Mouse (Mus musculus) CH12.LX (cell line): ENCODE data around the gene Spdye4c. TPM values are rescaled to one million over a fixed set of nuclear protein-coding genes. Genes with fewer than 3 reads are reported as not detected.

ENCODE experiments used
- DNase-seq: peaks from one replicate; pipeline ENCODE4 v3.0.0-alpha.2; 2013; ENCODE audit errors: extremely low read depth
- H3K27ac ChIP-seq: 2 replicates; pipeline ENCODE4 v1.5.1; 2012; ENCODE audit warnings: low read depth, mild to moderate bottlenecking, control low read depth, moderate library complexity; ENCODE audit not compliant: insufficient read depth
- H3K27me3 ChIP-seq: replicated peaks from 2 replicates; pipeline ENCODE3; 2012; ENCODE audit warnings: inconsistent platforms
- H3K36me3 ChIP-seq, 2 experiments: replicated peaks in 1 of 2; 2 replicates each; pipeline versions ENCODE3 to v1.6.1; 2012; ENCODE audit warnings: inconsistent platforms in 1 of 2, low read length in 1 of 2, mild to moderate bottlenecking in 1 of 2, mixed read lengths in 1 of 2, moderate library complexity in 1 of 2; ENCODE audit not compliant: control insufficient read depth in 1 of 2, insufficient read depth in 1 of 2
- H3K4me1 ChIP-seq, 2 experiments: 2 replicates each; pipeline ENCODE4 v1.6.1; 2012; ENCODE audit warnings: inconsistent platforms in 1 of 2, moderate library complexity in 1 of 2; ENCODE audit not compliant: insufficient read depth in 2 of 2, control insufficient read depth in 1 of 2
- H3K4me2 ChIP-seq: 2 replicates; pipeline ENCODE4 v1.6.1; 2012; ENCODE audit warnings: low read depth, mild to moderate bottlenecking, control low read depth; ENCODE audit not compliant: poor library complexity, insufficient read depth, severe bottlenecking
- H3K4me3 ChIP-seq, 3 experiments: fragments of 150-350 bp in 1 of 3; sonication (generic) in 1 of 3; replicated peaks in 1 of 3; 2 replicates each; pipeline versions ENCODE3 to v1.5.1; 2011 to 2012; ENCODE audit warnings: low read depth in 2 of 3, low read length in 2 of 3, mild to moderate bottlenecking in 2 of 3, moderate library complexity in 2 of 3, control low read depth in 1 of 3, improper control_type of control experiment in 1 of 3, inconsistent platforms in 1 of 3, mixed read lengths in 1 of 3; ENCODE audit not compliant: poor library complexity in 1 of 3
- H3K79me2 ChIP-seq: replicated peaks from 2 replicates; pipeline ENCODE4 v1.6.1; 2012; ENCODE audit warnings: mild to moderate bottlenecking, moderate library complexity; ENCODE audit not compliant: control insufficient read depth, poor library complexity, insufficient read depth, severe bottlenecking; ENCODE audit errors: extremely low read depth
- H3K9ac ChIP-seq: 2 replicates; pipeline ENCODE4 v1.6.1; 2012; ENCODE audit warnings: low read depth, mild to moderate bottlenecking, control low read depth, moderate library complexity; ENCODE audit not compliant: insufficient read depth
- H3K9me3 ChIP-seq: replicated peaks from 2 replicates; pipeline ENCODE3; 2012; ENCODE audit warnings: low read length, inconsistent platforms, mixed read lengths
- CHD2 ChIP-seq: IDR thresholded peaks from 2 replicates; pipeline ENCODE4 v1.6.1; 2011; ENCODE audit warnings: low read length, improper control_type of control experiment
- CTCF ChIP-seq, 2 experiments: IDR thresholded peaks in 1 of 2; conservative IDR thresholded peaks in 1 of 2; 2 replicates each; pipeline ENCODE4 v1.5.1; 2011 to 2012; ENCODE audit warnings: low read depth in 2 of 2, low read length in 2 of 2, improper control_type of control experiment in 1 of 2, inconsistent platforms in 1 of 2, mild to moderate bottlenecking in 1 of 2, moderate library complexity in 1 of 2
- ELF1 ChIP-seq: IDR thresholded peaks from 2 replicates; pipeline ENCODE4 v1.6.1; 2014; ENCODE audit warnings: low read depth, mild to moderate bottlenecking, inconsistent platforms, low read length, improper control_type of control experiment
- ETS1 ChIP-seq: conservative IDR thresholded peaks from 2 replicates; pipeline ENCODE4 v1.6.1; 2012; ENCODE audit warnings: low read depth, mild to moderate bottlenecking, inconsistent platforms, low read length, improper control_type of control experiment, moderate library complexity
- GABPA ChIP-seq: IDR thresholded peaks from 2 replicates; pipeline ENCODE4 v1.6.1; 2012; ENCODE audit warnings: low read depth, low read length, improper control_type of control experiment, inconsistent platforms; ENCODE audit not compliant: insufficient replicate concordance
- HCFC1 ChIP-seq: IDR thresholded peaks from 2 replicates; pipeline ENCODE4 v1.6.1; 2012; ENCODE audit warnings: low read depth, mild to moderate bottlenecking, inconsistent platforms, low read length, improper control_type of control experiment
- JUN ChIP-seq: IDR thresholded peaks from 2 replicates; pipeline ENCODE4 v1.6.1; 2011; ENCODE audit warnings: low read depth, mild to moderate bottlenecking, low read length, improper control_type of control experiment, moderate library complexity; ENCODE audit not compliant: insufficient read depth
- JUND ChIP-seq: conservative IDR thresholded peaks from 2 replicates; pipeline ENCODE4 v1.6.1; 2011; ENCODE audit warnings: low read depth, low read length, improper control_type of control experiment
- KAT2A ChIP-seq: IDR thresholded peaks from 2 replicates; pipeline ENCODE4 v1.6.1; 2012; ENCODE audit warnings: low read length, improper control_type of control experiment, inconsistent platforms; ENCODE audit not compliant: insufficient replicate concordance
- MAX ChIP-seq: IDR thresholded peaks from 2 replicates; pipeline ENCODE4 v1.6.1; 2011; ENCODE audit warnings: low read length, improper control_type of control experiment
- MAZ ChIP-seq: IDR thresholded peaks from 2 replicates; pipeline ENCODE4 v1.6.1; 2012; ENCODE audit warnings: low read depth, mild to moderate bottlenecking, inconsistent platforms, low read length, improper control_type of control experiment, moderate library complexity
- MEF2A ChIP-seq: IDR thresholded peaks from 2 replicates; pipeline ENCODE4 v1.6.1; 2014; ENCODE audit warnings: low read depth, mild to moderate bottlenecking, inconsistent platforms, low read length, improper control_type of control experiment, borderline replicate concordance
- MXI1 ChIP-seq: IDR thresholded peaks from 2 replicates; pipeline ENCODE4 v1.6.1; 2011; ENCODE audit warnings: mild to moderate bottlenecking, low read depth, low read length, improper control_type of control experiment
- MYC ChIP-seq: IDR thresholded peaks from 2 replicates; pipeline ENCODE4 v1.6.1; 2011; ENCODE audit warnings: low read depth, mild to moderate bottlenecking, improper control_type of control experiment, low read length
- NELFE ChIP-seq: IDR thresholded peaks from 2 replicates; pipeline ENCODE4 v1.6.1; 2011; ENCODE audit warnings: low read depth, low read length, improper control_type of control experiment
- NRF1 ChIP-seq: IDR thresholded peaks from 2 replicates; pipeline ENCODE4 v1.6.1; 2014; ENCODE audit warnings: low read depth, mild to moderate bottlenecking, inconsistent platforms, low read length, improper control_type of control experiment, moderate library complexity
- POLR2A ChIP-seq: IDR thresholded peaks from 2 replicates; pipeline ENCODE4 v1.6.1; 2011; ENCODE audit warnings: low read depth, mild to moderate bottlenecking, improper control_type of control experiment, low read length
- POLR2AphosphoS2 ChIP-seq: IDR thresholded peaks from 2 replicates; pipeline ENCODE4 v1.6.1; 2011; ENCODE audit warnings: low read depth, low read length, improper control_type of control experiment
- RCOR1 ChIP-seq: conservative IDR thresholded peaks from 2 replicates; pipeline ENCODE4 v1.6.1; 2012; ENCODE audit warnings: low read depth, mild to moderate bottlenecking, inconsistent platforms, low read length, improper control_type of control experiment
- SIN3A ChIP-seq: IDR thresholded peaks from 2 replicates; pipeline ENCODE4 v1.6.1; 2012; ENCODE audit warnings: low read length, improper control_type of control experiment, inconsistent platforms
- SMC3 ChIP-seq: IDR thresholded peaks from 2 replicates; pipeline ENCODE4 v1.6.1; 2011; ENCODE audit warnings: low read depth, low read length, improper control_type of control experiment
- TBP ChIP-seq: conservative IDR thresholded peaks from 2 replicates; pipeline ENCODE4 v1.6.1; 2011; ENCODE audit warnings: low read depth, low read length, improper control_type of control experiment
- UBTF ChIP-seq: IDR thresholded peaks from 2 replicates; pipeline ENCODE4 v1.6.1; 2012; ENCODE audit warnings: low read depth, mild to moderate bottlenecking, inconsistent platforms, low read length, improper control_type of control experiment, moderate library complexity
- USF1 ChIP-seq: IDR thresholded peaks from 2 replicates; pipeline ENCODE4 v1.6.1; 2014; ENCODE audit warnings: low read depth, mild to moderate bottlenecking, inconsistent platforms, low read length, improper control_type of control experiment
- USF2 ChIP-seq: conservative IDR thresholded peaks from 2 replicates; pipeline ENCODE4 v1.6.1; 2011; ENCODE audit warnings: low read depth, low read length, improper control_type of control experiment
- ZMIZ1 ChIP-seq: IDR thresholded peaks from 2 replicates; pipeline ENCODE4 v1.6.1; 2012; ENCODE audit warnings: low read depth, mild to moderate bottlenecking, inconsistent platforms, low read length, improper control_type of control experiment
- ZNF384 ChIP-seq: IDR thresholded peaks from 2 replicates; pipeline ENCODE4 v1.6.1; 2012; ENCODE audit warnings: low read depth, low read length, improper control_type of control experiment, inconsistent platforms
- dilution Hi-C: fragments of 300-500 bp; cut with MboI; formaldehyde crosslinking; loops from 2 replicates; pipeline ENCODE4 v1.14.3; 2020; ENCODE audit warnings: low sequenced_read_pairs; ENCODE audit not compliant: extremely low pct_unique_long_range_greater_than_20kb, extremely low pct_ligation_motif_present
- in situ Hi-C: fragments of 300-500 bp; cut with MboI; formaldehyde crosslinking; loops from 3 replicates; pipeline ENCODE4 v1.14.3; 2019; ENCODE audit warnings: low sequenced_read_pairs, low pct_ligation_motif_present, low pct_unique_long_range_greater_than_20kb, mixed read lengths
- polyA plus RNA-seq: library from polyadenylated mRNA; unstranded; fragments of >175 nt; gene quantifications from 2 replicates; pipeline ENCODE4 v1.2.1, GENCODE M21; 2012; ENCODE audit warnings: low read depth; ENCODE audit not compliant: insufficient read length
- total RNA-seq, 2 experiments: library from RNA; depleted of rRNA; stranded (reverse); fragments of 300-350 nt in 1 of 2; fragments of >200 nt in 1 of 2; gene quantifications; 2 replicates each; pipeline ENCODE4 v1.2.3; 2012 to 2014

Spdye4c gene
- total and polyA plus RNA-seq, 3 experiments: not detected

- TF ChIP-seq MEF2A (peak; percentile 96), GABPA (no peak), USF2 (no peak), UBTF (no peak; the same call in 1 of the 2 replicates), HCFC1 (0 out of 2 replicates have a peak, but pooled peaks have one; percentile 4), MYC (0 out of 2 replicates have a peak, but pooled peaks have one; percentile 18), TBP (peak; percentile 72), CTCF (conservative IDR thresholded peaks at IDR 0.05 in 1 of 2, IDR thresholded peaks at IDR 0.05 in 1 of 2; ENCODE audit: low read depth in 2 of 2, low read length in 2 of 2) (peak; percentile 72 to 80), JUND (peak; percentile 93), MAZ (peak; percentile 86), POLR2AphosphoS2 (no peak), ELF1 (0 out of 2 replicates have a peak, but pooled peaks have one; percentile 29), POLR2A (no peak), USF1 (no peak), NRF1 (peak; percentile 7; the same call in 1 of the 2 replicates), JUN (peak; percentile 89), NELFE (no peak), ETS1 (peak; percentile 99), CHD2 (peak; percentile 77), MAX (peak; percentile 20; the same call in 1 of the 2 replicates)
- TF ChIP-seq, all 38 proteins: peak for 25
Measured at GRCm38 (mm10) chr2:128544421-128545137, 46.4 kb upstream of the Spdye4c start (continued).

DNA sequence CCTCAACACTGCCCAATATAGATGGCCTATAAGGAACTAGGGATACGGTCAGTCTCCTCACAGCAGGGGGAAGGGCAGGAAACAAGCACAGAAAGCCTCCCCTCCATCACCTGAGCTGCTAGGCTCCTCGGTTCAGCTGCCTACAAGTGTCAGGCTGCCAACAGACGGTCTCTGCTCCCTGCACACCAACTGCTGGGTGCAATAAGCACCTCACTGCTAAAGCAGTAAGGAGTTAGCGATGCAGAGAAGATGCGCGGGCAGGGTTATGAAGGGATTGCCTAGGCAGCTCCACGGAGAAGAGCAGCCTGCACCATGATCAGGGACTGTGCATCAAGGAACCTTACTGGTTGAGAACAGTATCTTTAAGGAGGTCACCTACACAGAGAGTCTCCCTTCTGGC, 45.6 kb upstream of the Spdye4c start:
- TF ChIP-seq KAT2A (no peak), MXI1 (no peak), UBTF (no peak), ZNF384 (no peak), SIN3A (no peak), POLR2A (no peak), ETS1 (no peak), SMC3 (no peak), ZMIZ1 (no peak), USF2 (no peak), TBP (no peak), USF1 (no peak), CHD2 (no peak), RCOR1 (no peak), ELF1 (no peak)
- peak overlapping the region; percentile 35; the same call in 1 of the 2 replicates for H3K27ac ChIP-seq
- H3K4me1 ChIP-seq: peaks cover 12 to 29% of the 10 kb centered on the region in 2 experiments
- H3K4me2 ChIP-seq: no peak overlapping the region
- in situ Hi-C loops: loop anchor here (10.0 kb wide), 2 partner anchors 111 to 141 kb away; no protein-coding TSS in a partner anchor
- H3K9me3 ChIP-seq: peaks cover 10% of the 10 kb centered on the region
- dilution Hi-C loops: no loop called here
- H3K36me3 ChIP-seq: no peaks in the 10 kb centered on the region
- H3K9ac ChIP-seq: no peak overlapping the region
- H3K79me2 ChIP-seq: no peaks in the 10 kb centered on the region
- no peaks in the 10 kb centered on the region for H3K27me3 ChIP-seq
- no peak overlapping the region for H3K4me3 ChIP-seq
- DNase-seq: no peak
